Mouse (Mus musculus) skeletal muscle tissue, adult 2 months (tissue): ENCODE results near the gene Vmn1r205.
"Not testable (repeated sequence)": the region's sequence is repeated elsewhere in the genome, so short reads cannot be mapped to it uniquely, and the experiment has no call there.

Experiments used
- DNase-seq: peaks from one replicate; pipeline ENCODE4 v3.0.0-alpha.2; 2012; ENCODE audit warnings: low read depth, low spot score

The Vmn1r205 gene

GRCm38 (mm10) chr13:22592900-22593299, at the start of gene Vmn1r205:
Vmn1r205 (minus strand) TSS chr13:22593000.
- no peak for DNase-seq

- DNase-seq = not testable (repeated sequence)
Measured at GRCm38 (mm10) chr13:22624151-22624550, 31.4 kb upstream of the Vmn1r205 start, which contains the start of gene Vmn1r206. Vmn1r206 (minus strand) TSS chr13:22624251.

GRCm38 (mm10) chr13:22583336-22583735, 9.5 kb downstream of the Vmn1r205 start:
- not testable (repeated sequence) for DNase-seq

GRCm38 (mm10) chr13:22574911-22575310, 17.9 kb downstream of the Vmn1r205 start:
- not testable (repeated sequence) for DNase-seq

- not testable (repeated sequence) for DNase-seq
Measured at GRCm38 (mm10) chr13:22552898-22553297, 39.9 kb downstream of the Vmn1r205 start, which contains the start of gene Vmn1r204. Vmn1r204 (plus strand) TSS chr13:22553198.
